Mouse (Mus musculus) ES-E14 (cell line): ENCODE measurements around the gene Srcap.

Experiments used
- CHD2 ChIP-seq: IDR thresholded peaks from 2 replicates; pipeline ENCODE4 v1.6.1; 2014; ENCODE audit warnings: mild to moderate bottlenecking, low read depth, low read length, inconsistent platforms
- MAFK ChIP-seq: IDR thresholded peaks from 2 replicates; pipeline ENCODE4 v1.6.1; 2014; ENCODE audit warnings: mild to moderate bottlenecking, low read depth, low read length, inconsistent platforms; ENCODE audit not compliant: insufficient read depth
- ZC3H11A ChIP-seq: IDR thresholded peaks from 2 replicates; pipeline ENCODE4 v1.6.1; 2012; ENCODE audit warnings: low read depth, mild to moderate bottlenecking, inconsistent platforms, low read length, borderline replicate concordance
- ZNF384 ChIP-seq: IDR thresholded peaks from 2 replicates; pipeline ENCODE4 v1.6.1; 2012; ENCODE audit warnings: low read depth, low read length, inconsistent platforms

DNA sequence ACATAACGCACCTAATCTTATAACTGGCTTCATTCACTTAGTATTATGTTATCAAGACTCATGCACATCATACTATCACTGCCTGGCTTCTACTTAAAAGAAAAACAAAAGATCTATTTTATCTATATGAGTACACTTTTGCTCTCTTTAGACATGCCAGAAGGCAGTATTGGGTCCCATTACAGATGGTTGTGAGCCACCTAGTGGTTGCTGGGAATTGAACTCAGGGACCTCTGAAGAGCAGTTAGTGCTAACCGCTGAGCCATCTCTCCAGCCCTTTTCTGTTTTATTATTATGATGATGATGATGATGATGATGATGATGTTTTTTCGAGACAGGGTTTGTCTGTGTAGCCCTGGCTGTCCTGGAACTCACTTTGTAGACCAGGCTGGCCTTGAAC, 13.4 kb upstream of the Srcap start:
- TF ChIP-seq CHD2 (no peak), MAFK (no peak), ZNF384 (no peak), ZC3H11A (no peak)
